Mouse (Mus musculus) G1E (cell line): ENCODE data around the gene Pik3c2b.

Experiments
- CTCF ChIP-seq: IDR thresholded peaks from 2 replicates; pipeline ENCODE4 v1.5.1; 2012; ENCODE audit warnings: low read depth, low read length, inconsistent platforms, mixed read lengths
- GATA1 ChIP-seq: IDR thresholded peaks from 2 replicates; pipeline ENCODE4 v1.6.1; 2012; ENCODE audit warnings: borderline replicate concordance, low read length, inconsistent platforms, mixed read lengths
- POLR2AphosphoS5 ChIP-seq: IDR thresholded peaks from 2 replicates; pipeline ENCODE4 v1.6.1; 2012; ENCODE audit warnings: low read depth, low read length, inconsistent platforms; ENCODE audit not compliant: insufficient replicate concordance
- TAL1 ChIP-seq: conservative IDR thresholded peaks from 2 replicates; pipeline ENCODE4 v1.6.1; 2012; ENCODE audit warnings: low read depth, low read length, inconsistent platforms, mixed read lengths

GRCm38 (mm10) chr1:133034091-133034460 is 11.4 kb upstream of the Pik3c2b start:
- TF ChIP-seq GATA1 (no peak), CTCF (no peak), TAL1 (no peak), POLR2AphosphoS5 (no peak)
